Mouse (Mus musculus): ENCODE measurements around the gene Ubr7.
A peak's percentile ranks its signal among the peaks of the same experiment; 100 is the strongest.

Ubr7 gene

GRCm38 (mm10) chr12:102743589-102744574 lies 13.9 kb upstream of the Ubr7 start, which contains the start of the genes Moap1 and Tmem251:
Gene Moap1 (minus strand): TSS chr12:102743661.
Gene Tmem251 (plus strand): TSS chr12:102743762.
- peak; percentile 93 to 94 for DNase-seq

GRCm38 (mm10) chr12:102744839-102745238 lies 12.9 kb upstream of the Ubr7 start:
- DNase-seq, result peak in 1 of 2 experiments; percentile 29

GRCm38 (mm10) chr12:102748256-102748655 lies 9.5 kb upstream of the Ubr7 start:
- no peak for DNase-seq

GRCm38 (mm10) chr12:102756304-102756703 lies 1.5 kb upstream of the Ubr7 start:
- DNase-seq, result peak; percentile 36 to 64

GRCm38 (mm10) chr12:102757055-102757688 lies 595 bp upstream of the Ubr7 start:
- DNase-seq, result peak in 1 of 2 experiments; percentile 19

- DNase-seq, result no peak
Measured at GRCm38 (mm10) chr12:102758403-102758756, 613 bp downstream of the Ubr7 start, which contains the start of gene Gm20604. Gene Gm20604 (minus strand): TSS chr12:102758672.

- peak in 1 of 2 experiments; percentile 26 for DNase-seq
Measured at GRCm38 (mm10) chr12:102758936-102759335, 1.2 kb downstream of the Ubr7 start.

- no peak for DNase-seq
Measured at GRCm38 (mm10) chr12:102761668-102762067, 3.9 kb downstream of the Ubr7 start.

- no peak for DNase-seq
Measured at GRCm38 (mm10) chr12:102763696-102764095, 5.9 kb downstream of the Ubr7 start.

GRCm38 (mm10) chr12:102769000-102769399 lies 11.2 kb downstream of the Ubr7 start:
- DNase-seq, result no peak

GRCm38 (mm10) chr12:102771601-102772000 lies 13.8 kb downstream of the Ubr7 start:
- no peak for DNase-seq

- DNase-seq, result no peak
Measured at GRCm38 (mm10) chr12:102772676-102773075, 14.9 kb downstream of the Ubr7 start.

- no peak for DNase-seq
Measured at GRCm38 (mm10) chr12:102776035-102776434, 18.3 kb downstream of the Ubr7 start.

- DNase-seq, result no peak
Measured at GRCm38 (mm10) chr12:102778151-102778550, 20.4 kb downstream of the Ubr7 start.

- DNase-seq, result peak in 1 of 2 experiments; percentile 30
Measured at GRCm38 (mm10) chr12:102779452-102779851, 21.7 kb downstream of the Ubr7 start.

GRCm38 (mm10) chr12:102782841-102783240 lies 25.1 kb downstream of the Ubr7 start:
- DNase-seq, result no peak

GRCm38 (mm10) chr12:102784899-102785592 lies 27.3 kb downstream of the Ubr7 start:
- DNase-seq, result no peak

- no peak for DNase-seq
Measured at GRCm38 (mm10) chr12:102785593-102785985, 27.8 kb downstream of the Ubr7 start.

GRCm38 (mm10) chr12:102787927-102788326 lies 30.2 kb downstream of the Ubr7 start:
- no peak for DNase-seq

GRCm38 (mm10) chr12:102799528-102799927 lies 41.8 kb downstream of the Ubr7 start:
- DNase-seq, result no peak

GRCm38 (mm10) chr12:102814858-102815257 lies 57.1 kb downstream of the Ubr7 start:
- DNase-seq, result no peak

GRCm38 (mm10) chr12:102826399-102826798 lies 68.6 kb downstream of the Ubr7 start:
- DNase-seq, result no peak

GRCm38 (mm10) chr12:102827119-102827518 lies 69.4 kb downstream of the Ubr7 start:
- DNase-seq, result no peak
